Mouse (Mus musculus): ENCODE measurements around the gene Golt1a. TPM values are rescaled to one million over a fixed set of nuclear protein-coding genes. Genes with fewer than 3 reads are reported as not detected.

Golt1a gene
- not detected in 2 replicates for polyA plus RNA-seq (2016; fragmentation: Nextera tagmentation; extraction: Ambion mirVana)

- H3K4me1 ChIP-seq = peaks cover 9% of the 10 kb centered on the region; the same call in 1 of the 2 replicates
- H3K36me3 ChIP-seq = no peaks in the 10 kb centered on the region
- no peaks in the 10 kb centered on the region for H3K9me3 ChIP-seq
- no peak within 1 kb of the TSS for H3K9ac ChIP-seq
- H3K27ac ChIP-seq = no peak within 1 kb of the TSS
- no peak within 1 kb of the TSS for H3K4me3 ChIP-seq
- H3K27me3 ChIP-seq = no peaks in the 10 kb centered on the region; the same call in 1 of the 2 replicates
- no peak within 1 kb of the TSS for H3K4me2 ChIP-seq (replicated peaks)
- ATAC-seq (ENCODE audit: insufficient number of reproducible peaks, insufficient read depth, low FRiP score, low TSS enrichment) = no peak
- 66% methylated on average over 14 of the region's 14 CpGs for WGBS
Measured at GRCm38 (mm10) chr1:133309652-133310267, at the start of gene Golt1a. Gene Golt1a, plus strand, starts transcription at chr1:133309800.

DNA sequence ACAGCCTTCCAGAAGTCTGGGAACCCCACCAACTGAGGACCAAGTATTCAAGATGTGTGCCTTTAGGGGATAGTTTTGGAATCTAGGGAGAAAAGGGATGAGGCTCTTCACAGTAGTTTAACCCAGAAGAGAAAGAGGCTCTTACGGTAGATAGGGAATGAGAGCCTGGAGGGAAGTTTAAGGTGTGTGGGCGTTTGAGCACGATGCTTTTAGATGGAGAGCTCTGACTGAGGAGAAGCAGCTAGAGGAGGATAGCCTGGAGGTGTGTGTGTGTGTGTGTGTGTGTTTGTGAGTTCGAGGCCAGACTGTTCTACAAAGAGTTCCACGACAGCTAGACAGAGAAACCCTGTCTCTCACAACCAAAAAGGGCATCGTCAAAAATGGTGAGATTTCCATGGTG, 47.0 kb upstream of the Golt1a start:
- Histone ChIP-seq H3K27me3 (no peaks in the 10 kb centered on the region; the same call in 1 of the 2 replicates), H3K4me1 (peaks cover under 1% of the 10 kb centered on the region; the same call in 1 of the 2 replicates), H3K27ac (no peak overlapping the region), H3K36me3 (no peaks in the 10 kb centered on the region), H3K4me2 (replicated peaks) (no peak overlapping the region), H3K9ac (no peak overlapping the region), H3K9me3 (no peaks in the 10 kb centered on the region), H3K4me3 (no peak overlapping the region)
- ATAC-seq (ENCODE audit: insufficient number of reproducible peaks, insufficient read depth, low FRiP score, low TSS enrichment) = no peak
- WGBS = 80% methylated on average over 6 of the region's 6 CpGs

- no peak overlapping the region for H3K4me2 ChIP-seq (replicated peaks)
- peaks cover 5% of the 10 kb centered on the region for H3K4me1 ChIP-seq
- no peak for ATAC-seq (ENCODE audit: insufficient number of reproducible peaks, insufficient read depth, low FRiP score, low TSS enrichment)
- no peaks in the 10 kb centered on the region; the same call in 1 of the 2 replicates for H3K27me3 ChIP-seq
- no peak overlapping the region for H3K4me3 ChIP-seq
- H3K36me3 ChIP-seq = no peaks in the 10 kb centered on the region
- no peak overlapping the region for H3K27ac ChIP-seq
- H3K9ac ChIP-seq = no peak overlapping the region
- WGBS = 81% methylated on average over 7 of the region's 7 CpGs
- no peaks in the 10 kb centered on the region for H3K9me3 ChIP-seq
Measured at GRCm38 (mm10) chr1:133263134-133263533, 46.5 kb upstream of the Golt1a start.

- Histone ChIP-seq H3K27me3 (no peaks in the 10 kb centered on the region; the same call in 1 of the 2 replicates), H3K9ac (no peak overlapping the region), H3K4me1 (peaks cover 9% of the 10 kb centered on the region), H3K27ac (no peak overlapping the region), H3K9me3 (no peaks in the 10 kb centered on the region), H3K36me3 (no peaks in the 10 kb centered on the region), H3K4me2 (replicated peaks) (no peak overlapping the region), H3K4me3 (no peak overlapping the region)
- WGBS = 60% methylated on average over 12 of the region's 12 CpGs
- no peak for ATAC-seq (ENCODE audit: insufficient number of reproducible peaks, insufficient read depth, low FRiP score, low TSS enrichment)
Measured at GRCm38 (mm10) chr1:133264367-133264766, 45.2 kb upstream of the Golt1a start.

- Histone ChIP-seq H3K4me2 (replicated peaks) (no peak overlapping the region), H3K9ac (no peak overlapping the region), H3K9me3 (no peaks in the 10 kb centered on the region), H3K4me1 (peaks cover 13% of the 10 kb centered on the region), H3K36me3 (no peaks in the 10 kb centered on the region), H3K27ac (no peak overlapping the region), H3K27me3 (no peaks in the 10 kb centered on the region; the same call in 1 of the 2 replicates), H3K4me3 (no peak overlapping the region)
- WGBS = 60% methylated on average over 11 of the region's 11 CpGs
- no peak for ATAC-seq (ENCODE audit: insufficient number of reproducible peaks, insufficient read depth, low FRiP score, low TSS enrichment)
Measured at GRCm38 (mm10) chr1:133265114-133265766, 44.4 kb upstream of the Golt1a start.

DNA sequence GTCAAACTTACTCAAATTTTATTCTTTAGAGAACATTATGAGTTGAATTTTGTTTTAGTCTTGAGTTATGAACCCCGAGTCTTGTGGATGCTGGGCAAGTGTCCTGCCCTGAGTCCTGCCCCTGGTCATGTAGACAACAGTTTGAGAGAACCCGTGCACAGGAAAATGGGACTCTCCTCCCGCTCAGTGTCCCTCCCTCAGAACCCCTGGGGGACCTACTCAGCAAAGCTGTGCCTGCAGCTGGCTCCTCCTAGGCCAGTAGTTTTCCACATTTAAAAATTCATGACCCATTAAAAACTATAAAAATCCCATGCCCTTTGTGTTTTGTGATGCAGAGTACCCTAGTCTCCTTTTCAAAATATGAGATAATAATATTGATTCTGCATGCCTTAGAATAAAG, 42.5 kb upstream of the Golt1a start:
- Histone ChIP-seq H3K4me3 (no peak overlapping the region), H3K27ac (no peak overlapping the region), H3K4me2 (replicated peaks) (no peak overlapping the region), H3K4me1 (peaks cover 15% of the 10 kb centered on the region), H3K27me3 (no peaks in the 10 kb centered on the region), H3K9me3 (no peaks in the 10 kb centered on the region), H3K36me3 (no peaks in the 10 kb centered on the region), H3K9ac (no peak overlapping the region)
- WGBS = 63% methylated on average over 3 of the region's 3 CpGs
- ATAC-seq (ENCODE audit: insufficient number of reproducible peaks, insufficient read depth, low FRiP score, low TSS enrichment) = no peak

DNA sequence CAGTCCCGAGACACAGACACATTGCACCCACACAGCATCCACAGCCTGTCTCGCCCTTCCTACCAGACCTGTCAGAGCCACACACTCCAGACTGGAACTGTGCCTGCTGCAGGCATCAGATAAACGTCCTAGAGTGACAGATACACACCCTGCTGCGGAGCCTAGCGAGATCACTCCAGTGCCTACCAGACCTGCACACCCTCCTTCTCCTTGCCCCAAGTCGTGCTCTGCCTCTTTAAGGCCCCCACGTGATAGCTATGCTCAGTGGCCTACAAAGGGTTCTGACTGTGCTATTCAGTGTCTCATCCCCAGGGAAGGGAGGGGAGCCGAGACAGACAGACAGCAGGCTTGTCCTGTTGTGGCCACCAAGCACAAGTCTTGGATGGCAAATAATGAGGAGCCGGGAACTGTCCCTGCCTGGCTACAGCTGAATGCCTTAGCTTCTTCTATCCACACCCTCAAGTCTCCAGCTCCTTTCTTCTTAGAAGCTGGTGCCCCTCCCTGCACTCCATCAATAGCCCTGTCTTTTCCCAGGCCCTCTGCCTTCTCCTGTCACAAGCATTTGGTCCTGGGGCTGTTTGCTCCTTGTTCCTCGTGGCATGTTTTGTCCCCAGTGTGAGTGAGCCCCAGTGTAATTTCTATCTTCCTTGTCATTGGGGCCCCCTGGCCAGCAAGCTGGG, 41.6 kb upstream of the Golt1a start:
- Histone ChIP-seq H3K4me2 (replicated peaks) (no peak overlapping the region), H3K27ac (peak overlapping the region; percentile 46; the same call in 1 of the 2 replicates)

DNA sequence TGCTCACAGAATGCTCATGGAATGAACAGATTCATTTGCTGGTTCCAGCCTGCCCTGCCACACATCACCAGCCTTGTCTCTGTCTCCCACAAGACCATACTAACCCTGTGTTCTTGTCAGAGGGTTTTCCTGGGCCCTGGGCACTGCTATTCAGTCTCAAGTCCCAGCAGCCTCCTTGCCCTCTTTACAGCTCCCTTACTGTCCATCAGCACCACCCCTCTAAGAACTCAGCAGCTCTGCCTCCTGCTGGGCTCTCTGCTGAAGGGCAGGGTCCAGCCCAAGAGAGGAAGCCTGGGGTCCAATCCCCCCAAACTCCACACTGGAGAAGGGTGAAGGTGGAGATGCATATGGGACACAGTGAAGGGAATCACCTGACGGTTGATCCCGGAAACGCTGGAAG, 41.1 kb upstream of the Golt1a start:
- Histone ChIP-seq H3K9me3 (no peaks in the 10 kb centered on the region), H3K4me3 (no peak overlapping the region), H3K27ac (0 out of 2 replicates have a peak overlapping the region, but pooled peaks have one; percentile 46), H3K4me1 (peaks cover 15% of the 10 kb centered on the region), H3K4me2 (replicated peaks) (no peak overlapping the region), H3K9ac (no peak overlapping the region), H3K36me3 (no peaks in the 10 kb centered on the region), H3K27me3 (no peaks in the 10 kb centered on the region)
- no peak for ATAC-seq (ENCODE audit: insufficient number of reproducible peaks, insufficient read depth, low FRiP score, low TSS enrichment)
- WGBS = 62% methylated on average over 3 of the region's 3 CpGs

More for the DNA sequence above, 41.6 kb upstream of the Golt1a start:
- WGBS = 30% methylated on average over 10 of the region's 10 CpGs
- Histone ChIP-seq H3K36me3 (no peaks in the 10 kb centered on the region), H3K27me3 (no peaks in the 10 kb centered on the region), H3K4me1 (peaks cover 15% of the 10 kb centered on the region), H3K9ac (no peak overlapping the region), H3K9me3 (no peaks in the 10 kb centered on the region), H3K4me3 (no peak overlapping the region)
- ATAC-seq (ENCODE audit: insufficient number of reproducible peaks, insufficient read depth, low FRiP score, low TSS enrichment) = no peak

GRCm38 (mm10) chr1:133270336-133270735, 39.3 kb upstream of the Golt1a start:
- WGBS = 43% methylated on average over 6 of the region's 6 CpGs
- Histone ChIP-seq H3K9ac (no peak overlapping the region), H3K4me2 (replicated peaks) (no peak overlapping the region), H3K27ac (no peak overlapping the region), H3K27me3 (no peaks in the 10 kb centered on the region), H3K9me3 (no peaks in the 10 kb centered on the region), H3K4me3 (no peak overlapping the region), H3K36me3 (no peaks in the 10 kb centered on the region), H3K4me1 (peaks cover 15% of the 10 kb centered on the region)
- no peak for ATAC-seq (ENCODE audit: insufficient number of reproducible peaks, insufficient read depth, low FRiP score, low TSS enrichment)

DNA sequence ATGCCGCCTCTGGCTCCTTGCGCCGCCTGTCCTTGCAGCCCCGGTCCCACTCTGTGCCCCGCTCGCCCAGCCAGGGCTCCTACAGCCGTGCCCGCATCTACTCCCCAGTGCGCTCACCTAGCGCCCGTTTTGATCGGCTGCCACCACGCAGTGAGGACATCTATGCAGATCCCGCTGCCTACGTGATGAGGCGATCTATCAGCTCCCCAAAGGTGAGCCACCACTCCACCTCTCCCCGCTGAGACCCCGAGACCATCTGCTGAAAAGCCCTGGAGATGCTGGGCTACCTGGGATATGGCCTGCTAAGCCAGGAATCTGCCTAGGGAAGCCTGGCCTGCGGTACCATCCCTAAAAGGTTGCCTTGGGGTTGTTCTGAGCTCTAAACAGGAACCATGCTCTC, 35.4 kb upstream of the Golt1a start:
- no peaks in the 10 kb centered on the region for H3K27me3 ChIP-seq
- H3K4me1 ChIP-seq = peaks cover 9% of the 10 kb centered on the region; the same call in 1 of the 2 replicates
- WGBS = 89% methylated on average over 19 of the region's 19 CpGs
- H3K36me3 ChIP-seq = no peaks in the 10 kb centered on the region
- H3K27ac ChIP-seq = no peak overlapping the region
- no peaks in the 10 kb centered on the region for H3K9me3 ChIP-seq
- H3K4me3 ChIP-seq = no peak overlapping the region
- no peak for ATAC-seq (ENCODE audit: insufficient number of reproducible peaks, insufficient read depth, low FRiP score, low TSS enrichment)
- H3K9ac ChIP-seq = no peak overlapping the region
- no peak overlapping the region for H3K4me2 ChIP-seq (replicated peaks)

DNA sequence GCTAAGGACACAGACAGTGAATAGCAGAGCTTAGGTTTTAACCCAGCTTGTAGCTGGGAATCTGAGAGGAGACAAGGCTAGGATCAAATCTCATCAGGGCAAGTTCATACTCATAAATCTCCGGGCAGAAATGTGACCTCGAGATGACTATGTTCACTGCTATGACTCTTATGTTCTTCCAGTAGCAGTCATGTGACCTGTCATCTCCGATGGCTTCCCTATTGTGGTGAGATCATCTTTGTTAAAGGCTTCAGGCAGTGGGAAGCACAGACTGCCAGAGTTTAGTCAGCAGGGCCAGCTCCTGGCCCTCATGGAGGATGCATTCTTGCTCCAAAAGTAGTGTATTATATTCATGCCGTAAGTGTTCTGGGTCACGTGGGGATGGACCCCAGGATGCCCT, 32.6 kb upstream of the Golt1a start:
- Histone ChIP-seq H3K4me3 (no peak overlapping the region), H3K4me1 (0 out of 2 replicates have a peak, but pooled peaks cover 3% of the 10 kb centered on the region), H3K27ac (no peak overlapping the region), H3K4me2 (replicated peaks) (no peak overlapping the region), H3K9ac (no peak overlapping the region), H3K9me3 (no peaks in the 10 kb centered on the region), H3K36me3 (no peaks in the 10 kb centered on the region), H3K27me3 (no peaks in the 10 kb centered on the region)
- no peak for ATAC-seq (ENCODE audit: insufficient number of reproducible peaks, insufficient read depth, low FRiP score, low TSS enrichment)
- 75% methylated on average over 5 of the region's 5 CpGs for WGBS
